Mouse (Mus musculus): ENCODE results near the gene Fzd4. TPM values are rescaled to one million over a fixed set of nuclear protein-coding genes. Genes with fewer than 3 reads are reported as not detected.

The Fzd4 gene
- total and polyA plus RNA-seq, 3 experiments = 15.2 to 36.2 (median 33.7) TPM

DNA sequence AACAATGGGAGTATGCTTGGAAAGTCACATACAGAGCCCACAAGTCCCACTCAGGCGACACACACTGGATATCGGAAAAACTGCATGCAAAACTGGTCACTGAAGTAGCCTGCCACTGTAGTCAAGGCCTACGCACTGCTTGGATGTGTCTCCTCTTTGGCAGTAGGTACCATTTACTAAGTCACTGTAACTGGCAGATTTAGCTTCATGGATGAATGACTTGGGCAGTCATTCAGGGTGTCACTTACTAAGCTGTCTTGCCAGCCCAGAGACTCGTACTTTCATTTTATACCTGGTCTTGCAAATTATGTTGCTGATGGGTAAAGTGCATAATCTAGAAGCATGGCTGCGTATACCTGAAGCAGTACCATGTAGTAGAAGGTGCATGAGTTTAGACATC lies 17.1 kb downstream of the Fzd4 start:
- H3K9ac ChIP-seq (ENCODE audit: low read depth, low read length) = no peak overlapping the region
- H3K36me3 ChIP-seq (ENCODE audit: control insufficient read depth, insufficient read depth, low read length) = peaks cover 5% of the 10 kb centered on the region
- H3K4me1 ChIP-seq (ENCODE audit: control insufficient read depth, insufficient read depth, low read length) = peaks cover 5% of the 10 kb centered on the region
- 97% methylated on average over 5 of the region's 5 CpGs for WGBS
- no peak overlapping the region for H3K27ac ChIP-seq
- no peak overlapping the region for H3K4me3 ChIP-seq
- H3K79me2 ChIP-seq (replicated peaks; ENCODE audit: control insufficient read depth, insufficient read depth, low read length) = no peaks in the 10 kb centered on the region
- H3K27me3 ChIP-seq (ENCODE audit: control insufficient read depth, insufficient read depth, low read length) = no peaks in the 10 kb centered on the region
- intact Hi-C loops (cut with DNase I) = no loop called here
- TF ChIP-seq POLR2A (IDR thresholded peaks at IDR 0.05; ENCODE audit: insufficient read depth, low read depth, low read length) (no peak), CTCF (IDR thresholded peaks at IDR 0.05) (no peak), EP300 (IDR thresholded peaks at IDR 0.05; ENCODE audit: insufficient read depth, low read depth, low read length) (no peak)
- no peak for DNase-seq

GRCm38 (mm10) chr7:89422650-89423049 lies 18.5 kb downstream of the Fzd4 start:
- TF ChIP-seq EP300 (IDR thresholded peaks at IDR 0.05; ENCODE audit: insufficient read depth, low read depth, low read length) (no peak), POLR2A (IDR thresholded peaks at IDR 0.05; ENCODE audit: insufficient read depth, low read depth, low read length) (no peak), CTCF (IDR thresholded peaks at IDR 0.05) (no peak)
- intact Hi-C loops (cut with DNase I) = no loop called here
- Histone ChIP-seq H3K79me2 (replicated peaks; ENCODE audit: control insufficient read depth, insufficient read depth, low read length) (no peaks in the 10 kb centered on the region), H3K9ac (ENCODE audit: low read depth, low read length) (no peak overlapping the region), H3K4me1 (ENCODE audit: control insufficient read depth, insufficient read depth, low read length) (peaks cover 3% of the 10 kb centered on the region), H3K27ac (no peak overlapping the region), H3K36me3 (ENCODE audit: control insufficient read depth, insufficient read depth, low read length) (peaks cover 5% of the 10 kb centered on the region), H3K4me3 (no peak overlapping the region), H3K27me3 (ENCODE audit: control insufficient read depth, insufficient read depth, low read length) (no peaks in the 10 kb centered on the region)
- no peak for DNase-seq
- 66% methylated on average over 8 of the region's 8 CpGs for WGBS

GRCm38 (mm10) chr7:89423194-89423593 lies 19.0 kb downstream of the Fzd4 start:
- TF ChIP-seq POLR2A (IDR thresholded peaks at IDR 0.05; ENCODE audit: insufficient read depth, low read depth, low read length) (no peak), EP300 (IDR thresholded peaks at IDR 0.05; ENCODE audit: insufficient read depth, low read depth, low read length) (no peak), CTCF (IDR thresholded peaks at IDR 0.05) (no peak)
- H3K79me2 ChIP-seq (replicated peaks; ENCODE audit: control insufficient read depth, insufficient read depth, low read length) = no peaks in the 10 kb centered on the region
- no peak overlapping the region for H3K4me3 ChIP-seq
- intact Hi-C loops (cut with DNase I) = no loop called here
- peaks cover 5% of the 10 kb centered on the region for H3K36me3 ChIP-seq (ENCODE audit: control insufficient read depth, insufficient read depth, low read length)
- H3K9ac ChIP-seq (ENCODE audit: low read depth, low read length) = no peak overlapping the region
- H3K27ac ChIP-seq = no peak overlapping the region
- H3K4me1 ChIP-seq (ENCODE audit: control insufficient read depth, insufficient read depth, low read length) = peaks cover 2% of the 10 kb centered on the region
- DNase-seq = no peak
- WGBS = 43% methylated on average over 5 of the region's 5 CpGs
- H3K27me3 ChIP-seq (ENCODE audit: control insufficient read depth, insufficient read depth, low read length) = no peaks in the 10 kb centered on the region

DNA sequence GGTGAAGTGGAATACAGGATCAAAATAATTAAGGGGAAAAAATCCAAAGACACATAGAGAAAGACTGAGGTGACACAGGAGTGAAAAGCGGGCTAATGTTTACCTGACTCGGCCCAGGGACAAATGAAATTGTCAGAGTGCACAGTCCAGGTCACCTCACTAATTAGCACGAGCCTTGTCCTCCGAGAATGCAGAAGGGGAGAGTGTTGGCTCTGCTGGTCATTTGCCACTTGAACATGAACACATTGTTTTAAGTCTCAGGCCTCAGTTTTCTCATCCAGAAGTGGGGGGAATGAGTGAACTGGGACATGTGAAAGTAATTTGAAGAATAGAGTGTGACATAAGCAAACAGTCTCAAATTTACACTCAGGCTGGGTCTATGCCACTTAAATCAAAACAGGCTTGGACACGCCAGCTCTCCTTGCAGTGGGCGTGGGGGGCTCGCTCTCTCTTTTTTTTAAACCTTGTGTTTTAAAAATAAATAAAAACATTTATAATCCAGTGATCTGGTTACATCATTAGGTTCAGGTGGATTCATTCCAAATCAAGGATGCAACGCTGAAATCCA lies 19.6 kb downstream of the Fzd4 start:
- Histone ChIP-seq H3K36me3 (ENCODE audit: control insufficient read depth, insufficient read depth, low read length) (peaks cover under 1% of the 10 kb centered on the region; the same call in 1 of the 2 replicates), H3K27ac (no peak overlapping the region), H3K4me1 (ENCODE audit: control insufficient read depth, insufficient read depth, low read length) (peaks cover under 1% of the 10 kb centered on the region), H3K27me3 (ENCODE audit: control insufficient read depth, insufficient read depth, low read length) (no peaks in the 10 kb centered on the region), H3K4me3 (no peak overlapping the region), H3K9ac (ENCODE audit: low read depth, low read length) (no peak overlapping the region), H3K79me2 (replicated peaks; ENCODE audit: control insufficient read depth, insufficient read depth, low read length) (no peaks in the 10 kb centered on the region)
- intact Hi-C loops (cut with DNase I) = no loop called here
- DNase-seq = no peak
- WGBS = 81% methylated on average over 8 of the region's 8 CpGs
- TF ChIP-seq CTCF (IDR thresholded peaks at IDR 0.05) (no peak), EP300 (IDR thresholded peaks at IDR 0.05; ENCODE audit: insufficient read depth, low read depth, low read length) (no peak), POLR2A (IDR thresholded peaks at IDR 0.05; ENCODE audit: insufficient read depth, low read depth, low read length) (no peak)

DNA sequence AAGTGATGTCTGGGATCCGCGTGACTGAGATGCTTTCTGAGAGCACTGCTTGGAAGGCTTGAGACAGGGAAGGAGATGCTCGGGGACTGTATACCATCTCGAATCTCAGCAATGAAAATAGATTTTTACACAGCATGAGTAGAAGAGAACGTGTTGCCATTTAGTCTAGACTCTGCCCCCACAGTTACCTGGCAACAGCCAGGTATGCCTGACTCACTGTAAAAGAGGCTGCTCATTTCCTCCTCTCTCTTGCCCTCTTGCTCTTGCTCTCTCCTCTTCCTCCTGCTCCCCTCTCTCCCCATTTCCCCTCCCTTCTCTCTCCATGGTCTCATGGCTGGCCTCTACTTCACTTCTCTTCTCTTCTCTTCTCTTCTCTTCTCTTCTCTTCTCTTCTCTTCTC lies 20.5 kb downstream of the Fzd4 start:
- H3K27ac ChIP-seq = no peak overlapping the region
- no peaks in the 10 kb centered on the region for H3K36me3 ChIP-seq (ENCODE audit: control insufficient read depth, insufficient read depth, low read length)
- TF ChIP-seq CTCF (IDR thresholded peaks at IDR 0.05) = no peak
- TF ChIP-seq EP300 (IDR thresholded peaks at IDR 0.05; ENCODE audit: insufficient read depth, low read depth, low read length) = no peak
- no peak for TF ChIP-seq POLR2A (IDR thresholded peaks at IDR 0.05; ENCODE audit: insufficient read depth, low read depth, low read length)
- no peak for DNase-seq
- no peak overlapping the region for H3K9ac ChIP-seq (ENCODE audit: low read depth, low read length)
- no peak overlapping the region for H3K4me3 ChIP-seq
- H3K79me2 ChIP-seq (replicated peaks; ENCODE audit: control insufficient read depth, insufficient read depth, low read length) = no peaks in the 10 kb centered on the region
- WGBS = 90% methylated on average over 5 of the region's 5 CpGs
- intact Hi-C loops (cut with DNase I) = no loop called here
- H3K4me1 ChIP-seq (ENCODE audit: control insufficient read depth, insufficient read depth, low read length) = no peaks in the 10 kb centered on the region; the same call in none of the 2 replicates
- no peaks in the 10 kb centered on the region for H3K27me3 ChIP-seq (ENCODE audit: control insufficient read depth, insufficient read depth, low read length)

GRCm38 (mm10) chr7:89425803-89426725 lies 21.9 kb downstream of the Fzd4 start:
- no peak for TF ChIP-seq POLR2A (IDR thresholded peaks at IDR 0.05; ENCODE audit: insufficient read depth, low read depth, low read length)
- no peak for TF ChIP-seq CTCF (IDR thresholded peaks at IDR 0.05)
- no peak for TF ChIP-seq EP300 (IDR thresholded peaks at IDR 0.05; ENCODE audit: insufficient read depth, low read depth, low read length)
- Histone ChIP-seq H3K4me1 (ENCODE audit: control insufficient read depth, insufficient read depth, low read length) (no peaks in the 10 kb centered on the region; the same call in none of the 2 replicates), H3K27me3 (ENCODE audit: control insufficient read depth, insufficient read depth, low read length) (no peaks in the 10 kb centered on the region), H3K4me3 (no peak overlapping the region), H3K9ac (ENCODE audit: low read depth, low read length) (no peak overlapping the region), H3K79me2 (replicated peaks; ENCODE audit: control insufficient read depth, insufficient read depth, low read length) (no peaks in the 10 kb centered on the region), H3K27ac (no peak overlapping the region), H3K36me3 (ENCODE audit: control insufficient read depth, insufficient read depth, low read length) (no peaks in the 10 kb centered on the region)
- intact Hi-C loops (cut with DNase I) = no loop called here
- WGBS = 46% methylated on average over 11 of the region's 11 CpGs
- DNase-seq = no peak

Data from heart, adult 2 months (tissue).